Mouse (Mus musculus): ENCODE measurements around the gene Kcnrg.
A peak's percentile ranks its signal among the peaks of the same experiment; 100 is the strongest.

DNA sequence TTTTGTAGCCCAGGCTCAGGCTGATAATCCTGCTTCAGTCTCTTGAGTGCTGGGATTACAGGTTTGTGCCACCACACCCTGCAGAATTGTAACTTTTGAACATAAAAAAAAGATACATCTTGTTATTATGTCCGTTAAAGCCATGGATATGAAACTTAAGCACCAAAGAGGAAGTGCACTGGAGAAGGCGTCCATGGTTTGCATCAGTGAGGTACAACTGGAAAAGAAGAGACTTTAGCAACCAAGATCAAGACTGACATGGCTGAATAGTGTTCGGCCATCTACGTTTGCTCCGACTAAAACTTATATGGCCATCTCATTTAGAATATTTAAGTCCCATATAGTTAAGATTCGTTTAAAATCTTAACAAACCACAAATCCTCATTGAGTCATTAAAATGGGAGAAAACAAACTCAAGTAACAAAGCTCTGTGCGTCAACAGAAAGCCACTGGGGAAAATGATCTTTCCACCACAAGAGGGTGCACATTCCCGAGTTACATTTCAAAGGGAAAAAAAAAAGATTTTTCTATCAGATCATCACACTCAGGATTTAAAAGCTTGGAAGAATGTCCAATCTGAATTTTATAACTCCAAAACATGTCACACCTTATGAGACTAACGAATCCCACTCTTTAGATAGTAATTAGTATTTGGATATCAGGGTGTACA, 43.2 kb downstream of the Kcnrg start:
- TF ChIP-seq CTCF (IDR thresholded peaks at IDR 0.05; ENCODE audit: low read depth) = peak; percentile 57; the same call in 1 of the 2 replicates
- TF ChIP-seq EP300 (IDR thresholded peaks at IDR 0.05; ENCODE audit: low read depth) = no peak

Measured in liver, embryonic 14.5 days (tissue).